Mouse (Mus musculus) urinary bladder, postnatal 25 days (tissue): ENCODE measurements around the gene 0610040J01Rik.

Source experiments
- DNase-seq: peaks from one replicate; pipeline ENCODE4 v3.0.0; 2022; ENCODE audit warnings: low spot score

The 0610040J01Rik gene

DNA sequence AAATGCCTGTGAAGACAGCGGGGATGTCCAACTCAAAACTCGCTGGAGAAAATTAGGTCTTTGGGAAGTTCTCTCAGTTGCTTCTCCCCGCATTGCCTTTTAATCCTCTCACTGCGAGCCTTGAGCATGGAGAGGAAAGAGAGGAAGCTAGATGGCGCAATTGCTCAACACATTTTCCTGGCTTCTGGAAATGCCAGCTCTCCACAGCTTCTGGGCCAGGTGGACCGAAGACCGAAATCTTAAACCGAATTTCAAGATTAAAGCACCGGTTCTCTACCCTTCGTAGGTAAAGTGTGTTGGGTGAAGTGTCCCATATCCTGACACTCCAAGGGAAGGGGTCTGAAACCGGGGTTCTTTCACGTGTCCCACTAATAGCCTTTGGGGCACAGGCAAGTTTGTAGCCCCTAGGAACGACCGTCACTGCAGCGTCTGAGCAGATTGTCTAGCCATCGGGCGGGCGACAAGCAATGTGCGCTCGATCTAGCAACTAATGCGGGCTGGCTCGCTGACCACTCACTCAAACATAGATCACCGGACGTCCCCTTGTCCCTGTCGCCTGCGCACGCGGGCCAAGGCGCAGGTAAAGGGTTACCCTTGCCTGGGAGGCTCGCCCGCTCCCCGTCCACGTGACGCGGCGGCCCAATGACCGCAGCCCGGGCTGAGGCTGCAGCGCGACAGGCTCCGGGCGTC lies at the start of gene 0610040J01Rik:
0610040J01Rik (plus strand) TSS at position 545 of the 690 bp plus-strand sequence.
- peak; percentile 60 for DNase-seq

DNA sequence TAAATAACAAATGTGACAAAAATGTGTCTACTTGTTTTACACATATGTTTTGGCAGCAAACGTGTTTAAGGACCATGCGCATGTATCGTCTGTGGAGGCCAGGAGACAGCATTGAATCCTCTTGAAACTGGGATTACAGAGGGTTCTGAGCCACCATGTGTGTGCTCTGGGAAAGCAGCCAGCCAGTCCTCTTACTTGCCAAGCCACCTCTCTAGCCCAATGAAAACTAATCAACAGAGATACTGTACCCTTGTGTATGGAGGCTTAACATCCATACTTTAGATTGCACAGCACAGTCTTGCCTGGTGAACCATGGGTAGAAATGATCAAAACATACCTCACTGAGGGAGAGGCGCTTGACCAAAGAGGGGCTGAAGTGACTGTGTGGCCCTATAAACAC lies 46.3 kb upstream of the 0610040J01Rik start:
- DNase-seq = no peak

DNA sequence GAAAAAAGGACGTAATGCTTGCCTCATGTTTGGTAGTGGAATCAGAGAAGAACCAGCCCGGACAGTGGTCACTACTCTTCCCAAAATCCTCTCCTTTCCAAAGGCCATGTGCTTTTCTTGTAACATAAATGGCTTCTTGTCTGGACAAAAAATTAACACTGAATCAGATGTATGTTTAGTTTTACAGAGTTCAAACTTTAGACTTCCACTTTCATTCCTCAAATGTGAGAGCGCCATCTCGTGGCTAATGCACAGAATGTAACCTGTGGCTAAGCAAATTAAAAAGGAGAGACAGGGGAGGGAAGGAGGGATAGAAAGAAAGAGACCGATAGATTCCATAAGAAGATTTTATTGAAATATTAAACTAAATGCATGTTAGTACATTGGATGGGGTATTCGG lies 45.4 kb upstream of the 0610040J01Rik start:
- peak; percentile 52 for DNase-seq

DNA sequence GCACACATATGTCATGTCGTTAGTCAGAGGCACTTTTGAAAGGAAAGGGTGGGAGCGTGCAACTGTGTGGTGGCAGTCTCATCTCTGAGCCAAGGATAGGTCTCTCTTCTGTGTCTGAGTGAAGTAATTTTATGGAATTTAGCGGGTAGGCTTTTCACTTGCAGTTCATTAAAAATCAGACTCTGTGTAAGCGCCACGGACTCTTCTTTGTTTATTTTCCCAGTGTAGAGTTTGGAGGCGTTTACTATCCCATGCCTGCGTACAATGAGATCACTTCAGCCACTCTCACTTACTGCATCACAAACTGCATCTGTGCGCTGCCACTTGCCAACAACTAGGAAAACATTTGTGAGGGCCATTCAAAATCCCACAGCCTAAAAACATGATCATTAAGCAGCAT lies 44.7 kb upstream of the 0610040J01Rik start:
- no peak for DNase-seq

DNA sequence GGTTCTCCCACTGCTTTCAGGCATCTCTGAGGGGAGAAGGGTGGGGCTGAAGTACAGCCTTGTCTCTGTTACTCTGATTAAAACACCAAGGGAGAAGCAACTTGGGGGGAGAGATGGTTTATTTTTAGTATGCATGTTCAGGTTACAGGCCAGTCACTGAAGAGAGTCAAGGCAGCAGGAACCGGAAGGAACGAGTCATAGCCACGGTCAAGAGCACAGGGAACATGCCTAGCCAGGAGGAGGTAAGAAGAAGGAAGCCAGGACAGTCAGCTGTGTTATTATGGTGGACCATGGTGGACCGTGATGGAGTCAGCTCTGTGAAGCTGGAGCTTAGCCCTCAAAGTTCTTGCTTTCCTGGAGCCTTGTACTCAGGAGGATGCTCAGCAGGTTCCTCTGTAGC lies 43.9 kb upstream of the 0610040J01Rik start:
- DNase-seq = no peak

DNA sequence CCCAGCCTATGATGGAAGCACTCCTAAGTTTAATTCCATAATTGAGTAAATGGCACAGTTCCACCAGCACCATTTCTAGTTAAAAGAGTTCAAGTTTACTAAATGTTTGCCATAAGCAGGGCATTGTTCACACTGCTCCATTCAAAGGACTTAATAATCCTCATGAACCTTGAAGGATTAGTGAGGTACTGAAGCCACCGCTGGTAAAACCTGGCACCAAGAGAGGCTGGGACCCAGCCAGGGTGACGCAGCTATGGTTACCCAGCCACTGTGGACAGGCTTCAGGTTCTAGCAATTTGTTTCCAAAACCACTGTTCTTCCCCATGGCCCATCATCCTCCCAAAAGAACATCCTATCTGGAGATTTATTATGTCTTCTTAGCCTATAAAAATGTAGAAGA lies 39.2 kb upstream of the 0610040J01Rik start:
- DNase-seq = no peak

DNA sequence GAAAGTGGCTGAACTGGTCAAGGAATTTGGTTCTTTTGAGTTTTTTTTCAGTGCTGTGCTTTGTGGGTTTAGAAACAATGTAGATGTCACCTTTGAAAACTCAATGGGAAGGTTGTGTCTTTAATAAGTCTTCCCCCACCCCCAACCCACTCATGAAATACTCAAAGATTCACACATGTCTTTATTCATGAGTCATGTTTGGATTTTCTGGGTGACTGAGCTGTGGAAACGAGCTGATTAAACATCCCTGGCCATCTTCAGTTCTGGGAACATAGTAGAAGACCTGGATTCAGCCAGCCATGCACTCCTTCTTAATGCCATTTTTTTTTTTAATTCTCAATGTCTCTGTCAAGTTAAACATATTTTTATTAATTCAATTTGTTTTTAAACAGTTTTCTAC lies 38.6 kb upstream of the 0610040J01Rik start:
- no peak for DNase-seq

DNA sequence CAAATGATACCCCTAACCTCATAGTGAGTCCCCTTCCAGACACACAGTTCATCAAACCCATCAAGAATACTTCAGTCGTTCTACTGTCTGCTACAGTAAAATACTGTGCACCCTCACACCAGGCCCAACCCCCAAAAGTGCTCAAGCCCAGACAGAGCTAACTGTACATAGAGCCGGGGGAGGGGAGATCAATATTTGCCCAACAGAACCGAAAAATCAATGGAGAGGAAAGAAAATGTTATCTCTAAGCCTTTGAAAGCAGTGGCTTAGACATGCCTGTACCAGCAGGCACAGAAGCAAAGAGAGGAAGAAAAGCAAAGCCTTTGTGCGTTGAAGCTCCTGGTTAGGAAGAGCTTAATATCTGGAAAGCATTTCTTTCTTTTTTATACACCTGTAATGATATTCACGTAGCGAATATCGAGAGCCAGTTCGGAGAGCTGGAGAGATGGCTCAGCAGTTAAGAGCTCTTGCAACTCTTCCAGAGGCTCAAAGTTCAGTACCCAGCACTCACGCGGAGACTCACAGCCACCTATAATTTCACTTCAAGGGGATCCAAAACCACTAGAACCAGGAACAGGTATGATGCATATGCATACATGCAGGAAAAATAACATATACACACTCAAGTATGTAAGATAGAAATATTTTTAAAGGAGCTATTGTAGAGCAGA lies 23.9 kb upstream of the 0610040J01Rik start:
- DNase-seq = no peak

DNA sequence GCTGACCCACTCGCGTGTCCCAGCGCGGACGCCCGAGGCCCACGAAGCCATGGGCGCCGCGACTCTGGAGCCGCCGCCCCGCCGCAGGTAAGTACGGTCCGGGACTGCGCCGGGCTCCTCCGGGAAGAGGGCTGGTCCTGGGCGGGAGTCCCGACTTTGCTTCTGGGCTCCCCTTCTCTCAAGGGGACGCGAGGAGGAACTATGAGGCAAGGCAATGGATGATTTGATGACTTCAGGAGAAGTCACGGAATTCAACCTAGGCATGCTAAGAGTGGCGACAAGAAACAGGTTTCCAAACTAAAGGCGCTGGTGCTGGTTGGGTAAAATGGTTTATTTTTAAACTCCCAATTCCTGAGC lies 324 bp downstream of the 0610040J01Rik start:
- no peak for DNase-seq

DNA sequence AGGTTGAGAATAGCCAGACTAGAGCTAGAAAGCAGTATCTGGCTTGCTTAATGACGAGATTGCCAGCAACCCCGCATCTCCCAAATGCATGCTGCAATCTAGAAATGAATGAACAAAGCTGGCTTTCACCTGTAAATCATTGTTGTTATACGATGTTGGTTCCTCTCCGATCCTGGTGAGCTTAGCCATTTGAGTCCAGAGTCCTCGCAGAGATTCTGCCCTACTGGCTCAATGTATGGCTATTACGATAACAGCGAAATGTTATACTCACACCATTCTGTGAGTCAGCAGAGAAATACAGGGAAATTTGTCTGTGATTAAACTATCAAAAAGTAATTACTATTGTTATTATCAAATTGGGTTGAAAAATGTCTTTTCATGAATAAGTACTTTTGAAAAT lies 4.5 kb downstream of the 0610040J01Rik start:
- DNase-seq = no peak

DNA sequence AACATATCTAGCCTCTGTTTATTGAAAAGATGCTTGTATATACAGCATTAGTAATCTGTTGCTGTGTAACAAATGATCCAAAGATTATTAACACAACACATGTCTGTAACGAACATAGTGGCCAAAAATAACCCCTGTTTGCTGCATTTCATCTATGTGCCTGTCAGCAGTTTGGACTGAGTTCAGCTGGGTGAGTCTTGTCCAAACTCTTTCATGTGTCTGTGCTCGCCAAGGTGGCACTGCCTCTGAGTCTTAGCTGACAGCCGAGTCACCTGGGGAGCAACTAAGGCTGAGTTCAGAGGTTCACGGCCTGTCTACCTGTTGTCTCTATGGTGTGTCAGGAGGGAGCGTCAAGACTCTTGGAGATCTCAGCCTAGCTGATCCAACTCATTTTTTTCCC lies 5.1 kb downstream of the 0610040J01Rik start:
- DNase-seq = no peak

DNA sequence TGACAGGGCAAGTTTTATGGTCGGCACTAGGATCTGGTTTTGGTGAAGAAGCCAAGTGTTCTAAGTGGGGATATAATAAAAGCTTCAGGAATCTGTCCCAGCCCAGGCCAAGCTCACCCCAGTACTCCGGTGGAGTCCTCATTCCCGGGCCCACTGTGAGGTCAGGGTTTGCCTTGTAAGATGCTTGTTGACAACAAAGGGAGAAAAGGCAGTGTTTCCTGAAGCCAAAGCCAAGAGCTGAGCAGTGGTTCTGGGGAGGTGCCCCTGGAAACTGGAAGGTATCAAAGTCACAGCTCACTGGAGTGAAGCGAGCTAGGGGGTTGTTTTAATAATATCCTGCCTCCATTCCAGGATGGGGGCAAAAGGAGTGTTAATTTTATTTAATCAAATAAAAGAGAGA lies 6.8 kb downstream of the 0610040J01Rik start:
- no peak for DNase-seq

DNA sequence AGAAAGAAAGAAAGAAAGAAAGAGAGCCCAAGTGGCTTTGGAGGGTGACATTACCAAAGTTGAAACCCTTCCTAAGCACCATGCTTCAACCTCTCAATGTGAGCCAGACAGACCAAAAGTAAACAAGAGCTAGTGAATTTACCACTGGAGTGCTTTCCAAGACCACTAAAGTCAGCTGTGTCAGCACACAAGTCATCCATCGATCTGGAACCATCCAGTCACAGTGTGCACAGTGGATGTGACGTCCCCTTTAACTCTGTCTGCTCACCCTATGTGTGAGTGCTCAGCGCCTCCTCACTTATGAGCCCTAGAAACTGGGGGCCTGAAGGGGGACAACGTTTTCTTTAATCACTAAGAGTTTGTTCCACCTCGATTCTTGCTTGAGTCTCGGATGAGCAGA lies 7.4 kb downstream of the 0610040J01Rik start:
- no peak for DNase-seq

DNA sequence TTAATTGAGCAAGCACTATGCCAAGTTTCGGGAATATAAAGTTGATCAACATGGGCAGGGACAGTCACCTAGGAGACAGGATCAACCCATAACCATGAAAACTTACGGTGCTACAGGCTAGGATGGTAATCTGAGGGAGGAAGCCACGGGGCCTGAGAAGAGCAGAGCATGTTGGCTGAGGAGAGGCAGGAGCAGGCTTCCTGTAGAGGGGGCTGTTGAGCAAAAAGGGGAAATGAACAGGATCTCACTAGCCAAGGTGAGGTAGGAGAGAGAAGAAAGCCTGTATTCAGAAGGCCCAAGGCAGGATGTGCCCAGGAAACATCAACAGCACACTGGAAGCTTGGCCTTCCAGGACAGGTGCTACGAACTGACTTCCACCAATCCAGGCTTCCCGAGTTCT lies 9.0 kb downstream of the 0610040J01Rik start:
- DNase-seq = no peak

DNA sequence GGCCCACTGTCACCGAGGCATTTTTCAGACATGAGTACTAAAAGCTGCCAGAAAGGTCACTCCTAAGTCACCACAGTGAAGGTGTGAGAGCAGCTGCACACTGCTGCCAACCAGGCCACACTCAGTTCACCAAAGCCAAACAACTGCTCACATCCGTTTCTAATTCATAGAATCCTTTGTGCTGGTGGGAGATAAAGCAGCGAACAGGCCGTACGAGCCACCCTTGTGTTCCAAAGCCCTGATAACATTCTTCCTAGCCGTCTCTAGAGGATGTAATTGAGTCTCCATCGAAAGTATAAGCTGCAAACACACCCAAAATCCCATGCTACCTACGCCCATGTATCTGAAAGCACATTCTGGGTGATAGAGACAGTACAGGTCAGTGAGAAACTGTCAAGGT lies 9.7 kb downstream of the 0610040J01Rik start:
- no peak for DNase-seq

DNA sequence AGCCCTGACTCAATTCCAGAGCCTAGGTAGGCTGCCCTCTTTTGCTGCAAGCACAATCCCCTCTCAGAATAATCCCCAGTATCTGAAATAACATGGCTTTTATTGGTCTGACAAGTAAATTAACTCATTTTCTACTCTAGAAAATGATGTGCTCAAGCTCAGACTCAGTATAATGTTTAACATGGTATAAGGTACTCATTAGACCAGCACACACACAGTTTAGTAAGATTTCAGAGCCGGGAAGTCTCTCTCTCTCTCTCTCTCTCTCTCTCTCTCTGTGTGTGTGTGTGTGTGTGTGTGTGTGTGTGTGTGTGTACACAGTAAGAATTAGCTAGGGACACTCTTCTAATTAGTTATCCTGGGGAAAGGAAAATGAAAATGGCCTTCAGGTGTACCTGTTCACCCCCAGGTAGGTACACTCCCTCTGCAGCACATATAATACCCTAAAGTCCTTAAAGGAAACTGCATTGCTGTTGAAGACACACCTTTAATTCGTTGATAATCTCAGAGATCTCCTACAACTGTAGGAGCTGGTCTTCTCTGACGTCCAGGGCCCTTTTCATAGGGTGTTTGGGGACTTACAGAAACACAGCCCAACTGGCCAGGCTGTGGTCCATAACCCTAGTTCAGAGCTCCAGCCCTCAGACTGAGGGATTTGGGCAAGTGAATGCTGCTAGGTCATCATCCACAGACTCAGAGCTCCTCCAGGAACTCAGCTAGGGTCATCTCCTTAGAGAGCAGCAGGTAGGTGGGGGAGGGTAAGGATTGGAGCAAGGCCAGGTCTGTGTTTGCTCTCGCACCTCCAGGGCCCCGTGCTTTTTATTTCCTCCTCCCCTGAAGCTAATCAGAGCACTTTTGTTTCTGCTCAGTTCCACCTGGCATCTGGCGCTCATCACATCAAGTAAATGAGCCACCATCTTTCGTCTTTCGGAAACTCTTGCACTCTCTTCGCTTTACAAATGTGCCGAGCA lies 11.5 kb downstream of the 0610040J01Rik start:
- DNase-seq = peak; percentile 35

DNA sequence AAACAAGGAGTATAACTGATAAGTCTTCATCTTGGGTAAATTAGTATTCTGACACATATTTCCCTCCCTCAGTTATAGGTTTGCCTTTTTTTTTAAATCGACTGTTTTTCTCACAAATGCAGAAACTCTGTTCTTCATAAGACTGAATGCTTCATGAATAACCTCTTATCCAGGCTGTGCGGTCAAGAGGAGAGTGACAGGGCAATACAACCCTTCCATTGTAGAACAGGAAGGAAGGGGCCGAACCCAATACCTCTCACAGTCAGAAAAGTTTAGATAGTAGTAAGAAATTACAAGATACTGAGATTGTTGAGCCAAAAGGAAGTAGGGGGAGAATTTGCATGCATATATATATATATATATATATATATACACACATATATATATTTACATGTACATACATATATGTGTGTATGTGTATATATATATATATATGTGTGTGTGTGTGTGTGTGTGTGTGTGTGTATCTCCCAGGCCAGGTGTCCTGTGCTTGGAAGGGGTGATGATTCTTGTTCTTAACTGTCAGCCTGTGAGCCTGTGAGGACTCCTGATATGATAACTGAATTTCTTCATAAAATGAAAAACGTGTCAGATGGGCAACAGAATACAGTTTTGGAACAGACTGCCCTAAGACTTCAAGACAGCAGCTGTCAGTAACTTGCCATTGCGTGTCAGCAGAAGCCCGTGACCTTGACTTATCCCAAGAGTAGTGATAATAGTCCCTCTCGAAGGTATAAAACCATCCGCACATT lies 12.6 kb downstream of the 0610040J01Rik start:
- no peak for DNase-seq

DNA sequence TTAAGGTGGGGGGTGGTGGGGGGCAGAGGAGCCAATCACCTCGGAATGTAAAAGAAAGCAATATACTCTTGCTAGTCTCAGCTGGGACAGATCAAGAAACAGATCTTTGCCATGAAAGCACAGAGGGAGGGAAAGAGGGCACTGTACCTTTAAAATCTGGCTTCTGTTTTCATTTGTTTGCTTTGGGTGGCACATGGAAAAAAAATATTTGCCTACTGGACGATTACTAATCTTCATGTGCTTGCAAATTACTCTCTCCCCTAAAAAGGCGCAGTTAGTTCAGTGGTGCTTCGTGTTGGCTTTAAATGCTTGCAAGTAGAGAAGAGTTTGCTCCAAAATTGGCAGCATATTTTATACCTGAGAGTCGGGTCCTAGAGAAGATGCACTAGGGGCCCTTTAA lies 13.7 kb downstream of the 0610040J01Rik start:
- DNase-seq = no peak

DNA sequence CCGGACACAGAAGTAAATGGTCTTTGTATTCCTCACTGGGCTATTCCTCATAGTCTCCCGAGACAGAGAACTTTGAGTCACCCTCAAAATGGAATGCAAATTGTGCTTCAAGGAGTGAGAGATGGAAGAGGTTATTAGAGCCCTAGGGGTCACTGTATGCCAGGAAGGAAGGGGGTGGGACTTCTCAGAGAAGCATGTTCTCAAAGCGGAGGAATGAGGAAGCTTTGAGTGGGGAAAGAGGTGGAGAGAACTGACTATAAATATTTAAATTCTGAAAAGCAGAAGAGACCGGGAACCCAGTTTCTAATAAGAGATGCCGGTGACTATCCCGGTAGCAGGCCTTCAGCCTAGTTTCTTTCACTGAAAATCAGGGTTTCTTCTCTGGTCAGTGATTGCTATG lies 14.8 kb downstream of the 0610040J01Rik start:
- DNase-seq = no peak

DNA sequence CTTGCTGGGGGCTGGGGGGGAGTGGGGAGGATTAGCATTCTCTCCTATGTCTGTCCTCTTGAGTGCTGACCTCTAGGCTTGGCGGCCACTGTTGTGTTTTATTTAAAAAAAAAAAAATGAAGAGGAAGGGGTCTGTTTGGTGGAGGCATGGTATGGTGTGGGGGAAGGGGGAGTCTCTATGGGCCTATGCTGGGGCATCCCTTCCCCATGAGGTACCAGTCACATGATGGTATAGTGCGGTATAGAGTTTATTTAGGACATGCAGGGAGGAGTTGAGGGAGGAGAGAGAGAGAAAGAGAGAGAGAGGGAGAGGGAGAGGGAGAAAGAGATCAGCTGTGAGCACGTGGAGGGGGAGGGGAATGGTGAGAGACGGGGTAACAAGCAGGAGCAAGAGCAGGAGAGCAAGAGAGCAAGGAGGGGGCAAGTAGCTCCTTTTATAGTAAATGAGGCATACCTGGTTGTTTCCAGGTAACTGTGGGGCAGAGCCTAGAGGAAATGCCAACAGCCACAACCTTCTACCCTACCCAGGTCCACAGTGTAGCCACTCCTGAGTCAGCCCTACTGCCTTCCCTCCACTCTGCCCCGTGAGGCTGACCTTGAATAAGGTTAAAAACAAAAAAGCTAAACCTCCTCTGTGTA lies 15.4 kb downstream of the 0610040J01Rik start:
- no peak for DNase-seq

DNA sequence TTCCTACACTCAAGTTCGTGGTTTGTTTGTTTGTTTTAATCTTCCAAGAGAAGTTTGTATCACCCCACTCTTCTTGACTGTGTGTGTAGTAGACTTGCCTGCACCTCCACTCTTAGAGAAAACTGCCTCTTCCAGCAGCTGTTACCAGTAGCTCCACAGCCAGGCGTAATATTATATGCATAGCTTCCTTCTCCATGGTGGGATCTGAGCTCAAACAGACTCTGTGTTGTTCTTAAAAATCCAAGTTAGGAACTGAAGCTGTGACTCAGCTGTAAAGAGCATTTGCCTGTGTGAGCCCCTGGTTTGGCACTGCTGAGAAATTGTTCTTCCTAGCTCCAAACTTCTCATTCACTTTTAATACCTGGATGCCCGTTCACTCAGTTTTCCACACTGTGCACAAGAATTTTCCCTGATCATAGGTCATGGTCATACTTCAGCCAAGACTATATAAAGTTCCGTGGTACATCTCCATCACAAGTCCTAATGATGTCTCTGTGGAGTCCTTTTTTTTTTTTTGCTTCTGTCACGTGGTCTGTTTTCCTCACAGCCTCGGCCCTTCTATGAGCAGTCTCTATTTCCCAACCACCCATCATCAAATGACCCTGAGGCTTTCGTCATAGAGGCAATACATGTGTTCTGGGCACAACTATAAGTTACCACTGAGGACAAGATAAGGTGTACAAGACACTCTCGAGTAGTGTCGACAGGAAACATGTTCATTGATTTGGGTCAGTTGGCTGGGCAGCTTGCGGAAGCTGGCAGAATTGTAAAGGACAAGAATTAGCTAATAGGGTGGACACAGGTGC lies 16.4 kb downstream of the 0610040J01Rik start:
- DNase-seq = no peak
